Mouse (Mus musculus) intestine, postnatal 0 days (tissue): ENCODE measurements around the gene Vip. TPM values are rescaled to one million over a fixed set of nuclear protein-coding genes. Genes with fewer than 3 reads are reported as not detected.

Experiments
- ATAC-seq: fragments of 200-750 bp; cut with Nextera tagmentation; 2 replicates; pipeline ENCODE4 v1.8.0; 2017; ENCODE audit warnings: mild to moderate bottlenecking, moderate TSS enrichment, moderate library complexity
- H3K27ac ChIP-seq: fragments of 300-500 bp; sonication (generic); 2 replicates; pipeline ENCODE4 v1.5.1; 2014; ENCODE audit warnings: mild to moderate bottlenecking, low read depth, low read length, moderate library complexity
- H3K27me3 ChIP-seq: fragments of 300-500 bp; sonication (generic); replicated peaks from 2 replicates; pipeline ENCODE4 v1.6.1; 2014; ENCODE audit warnings: low read length, mixed read lengths; ENCODE audit not compliant: control insufficient read depth, insufficient read depth
- H3K36me3 ChIP-seq: fragments of 300-500 bp; sonication (generic); 2 replicates; pipeline ENCODE4 v1.6.1; 2014; ENCODE audit warnings: mild to moderate bottlenecking, moderate library complexity; ENCODE audit not compliant: control insufficient read depth, insufficient read depth
- H3K4me1 ChIP-seq: fragments of 300-500 bp; sonication (generic); replicated peaks from 2 replicates; pipeline ENCODE4 v1.6.1; 2014; ENCODE audit warnings: antibody characterized with exemption, low read length, mixed read lengths; ENCODE audit not compliant: control insufficient read depth, insufficient read depth
- H3K4me2 ChIP-seq: fragments of 300-500 bp; sonication (generic); replicated peaks from 2 replicates; pipeline ENCODE4 v1.6.1; 2014; ENCODE audit warnings: low read depth, mild to moderate bottlenecking, moderate library complexity
- H3K4me3 ChIP-seq: fragments of 300-500 bp; sonication (generic); 2 replicates; pipeline ENCODE4 v1.5.1; 2014; ENCODE audit warnings: low read depth, low read length
- H3K9ac ChIP-seq: fragments of 300-500 bp; sonication (generic); 2 replicates; pipeline ENCODE4 v1.6.1; 2014; ENCODE audit warnings: mild to moderate bottlenecking, low read depth, low read length
- H3K9me3 ChIP-seq: fragments of 300-500 bp; sonication (generic); 2 replicates; pipeline ENCODE4 v1.6.1; 2016; ENCODE audit warnings: mixed run types; ENCODE audit not compliant: control insufficient read depth
- CTCF ChIP-seq: sonication (generic); IDR thresholded peaks from 2 replicates; pipeline ENCODE4 v1.5.1; 2016; ENCODE audit warnings: low read depth, mild to moderate bottlenecking, control low read depth, antibody characterized with exemption, moderate library complexity
- WGBS: fragments of 180-500 bp; shearing (Covaris S2); extraction: QIAGEN DNeasy Blood & Tissue Kit; methylation state at CpG from one replicate; pipeline ENCODE4 v1.1.7; 2014; 5-methylcytosine and 5-hydroxymethylcytosine counted together
- polyA plus RNA-seq: library from polyadenylated mRNA; unstranded; fragments of >200 nt; fragmentation: Nextera tagmentation; extraction: Ambion mirVana; gene quantifications from 2 replicates; pipeline ENCODE4 v1.2.1, GENCODE M21; 2015

Gene Vip
- 33.8 and 35.6 TPM in 2 replicates for polyA plus RNA-seq

GRCm38 (mm10) chr10:5639112-5639511 is at the start of gene Vip:
Gene Vip, plus strand, starts transcription at chr10:5639218.
- Histone ChIP-seq H3K36me3 (no peaks in the 10 kb centered on the region), H3K4me3 (no peak within 1 kb of the TSS), H3K27me3 (no peaks in the 10 kb centered on the region), H3K27ac (no peak within 1 kb of the TSS), H3K9ac (no peak within 1 kb of the TSS), H3K4me1 (no peaks in the 10 kb centered on the region), H3K4me2 (no peak within 1 kb of the TSS), H3K9me3 (no peaks in the 10 kb centered on the region)
- no peak for ATAC-seq
- WGBS: 28% methylated on average over 8 of the region's 8 CpGs
- no peak for TF ChIP-seq CTCF

GRCm38 (mm10) chr10:5591061-5591460 is 48.0 kb upstream of the Vip start:
- no peak overlapping the region for H3K27ac ChIP-seq
- H3K36me3 ChIP-seq: no peaks in the 10 kb centered on the region
- no peaks in the 10 kb centered on the region for H3K4me1 ChIP-seq
- ATAC-seq: no peak
- no peak overlapping the region for H3K9ac ChIP-seq
- no peaks in the 10 kb centered on the region for H3K27me3 ChIP-seq
- 84% methylated on average over 2 of the region's 2 CpGs for WGBS
- TF ChIP-seq CTCF: no peak
- H3K9me3 ChIP-seq: no peaks in the 10 kb centered on the region
- H3K4me2 ChIP-seq: no peak overlapping the region
- no peak overlapping the region for H3K4me3 ChIP-seq

GRCm38 (mm10) chr10:5591996-5592395 is 47.0 kb upstream of the Vip start:
- no peak overlapping the region for H3K27ac ChIP-seq
- H3K27me3 ChIP-seq: no peaks in the 10 kb centered on the region
- no peaks in the 10 kb centered on the region for H3K4me1 ChIP-seq
- no peak for TF ChIP-seq CTCF
- no peak overlapping the region for H3K4me3 ChIP-seq
- no peak for ATAC-seq
- H3K4me2 ChIP-seq: no peak overlapping the region
- H3K36me3 ChIP-seq: no peaks in the 10 kb centered on the region
- WGBS: 79% methylated on average over 4 of the region's 4 CpGs
- no peak overlapping the region for H3K9ac ChIP-seq
- H3K9me3 ChIP-seq: no peaks in the 10 kb centered on the region

- no peaks in the 10 kb centered on the region for H3K27me3 ChIP-seq
- H3K4me1 ChIP-seq: no peaks in the 10 kb centered on the region
- no peaks in the 10 kb centered on the region for H3K9me3 ChIP-seq
- H3K4me3 ChIP-seq: no peak within 1 kb of the TSS
- TF ChIP-seq CTCF: no peak
- H3K9ac ChIP-seq: no peak within 1 kb of the TSS
- ATAC-seq: no peak
- H3K27ac ChIP-seq: no peak within 1 kb of the TSS
- no peaks in the 10 kb centered on the region for H3K36me3 ChIP-seq
- H3K4me2 ChIP-seq: no peak within 1 kb of the TSS
- 24% methylated on average over 5 of the region's 5 CpGs for WGBS
These were observed 45.6 kb upstream of the Vip start, which contains the start of gene Myct1 for GRCm38 (mm10) chr10:5593464-5593863. Gene Myct1, plus strand, starts transcription at chr10:5593775.

- Histone ChIP-seq H3K4me3 (no peak overlapping the region), H3K27me3 (no peaks in the 10 kb centered on the region), H3K4me1 (no peaks in the 10 kb centered on the region), H3K9ac (no peak overlapping the region), H3K27ac (no peak overlapping the region), H3K4me2 (no peak overlapping the region), H3K9me3 (no peaks in the 10 kb centered on the region), H3K36me3 (no peaks in the 10 kb centered on the region)
- 62% methylated on average over 5 of the region's 5 CpGs for WGBS
- TF ChIP-seq CTCF: no peak
- no peak for ATAC-seq
These were observed 44.6 kb upstream of the Vip start for GRCm38 (mm10) chr10:5594457-5594856.

GRCm38 (mm10) chr10:5596559-5596958 is 42.5 kb upstream of the Vip start:
- Histone ChIP-seq H3K4me1 (no peaks in the 10 kb centered on the region), H3K4me3 (no peak overlapping the region), H3K27me3 (no peaks in the 10 kb centered on the region), H3K36me3 (no peaks in the 10 kb centered on the region), H3K27ac (no peak overlapping the region), H3K9ac (no peak overlapping the region), H3K4me2 (no peak overlapping the region), H3K9me3 (no peaks in the 10 kb centered on the region)
- 38% methylated on average over 6 of the region's 6 CpGs for WGBS
- no peak for TF ChIP-seq CTCF
- ATAC-seq: no peak

GRCm38 (mm10) chr10:5600123-5600522 is 38.9 kb upstream of the Vip start:
- Histone ChIP-seq H3K36me3 (no peaks in the 10 kb centered on the region), H3K9ac (no peak overlapping the region), H3K27ac (no peak overlapping the region), H3K27me3 (no peaks in the 10 kb centered on the region), H3K4me3 (no peak overlapping the region), H3K9me3 (no peaks in the 10 kb centered on the region), H3K4me2 (no peak overlapping the region), H3K4me1 (no peaks in the 10 kb centered on the region)
- ATAC-seq: peak; percentile 25; the same call in 1 of the 2 replicates
- WGBS: 13% methylated on average over 7 of the region's 7 CpGs
- peak; percentile 86 for TF ChIP-seq CTCF
